In genomic region chr1:167679061-167679460, GRCm38 (mm10) we compare ENCODE assay signal across 25 mouse cellular contexts. TPM values are rescaled to one million over a fixed set of nuclear protein-coding genes. Genes with fewer than 3 reads are reported as not detected.
A peak's percentile ranks its signal among the peaks of the same experiment; 100 is the strongest.
DNase-seq lines count a peak whose midpoint lies in the region; ATAC-seq and TF ChIP-seq lines count a peak whose summit lies in the region.
"Had no signal": no experiment of that assay in that cellular context is flagged by ENCODE, and none has a peak within 500 bp of the region (broad histone marks: within the 10 kb centered on the region; RNA-seq: fewer than 3 reads in every experiment).

No protein-coding gene starts in this region.

- H3K27me3 ChIP-seq in forebrain, embryonic 11.5 days (ENCODE audit: control insufficient read depth, insufficient read depth, low read length) = no peaks in the 10 kb centered on the region; the same call in 1 of the 2 replicates
- H3K27me3 ChIP-seq in forebrain, embryonic 16.5 days (replicated peaks; ENCODE audit: control insufficient read depth, insufficient read depth, low read length) = no peaks in the 10 kb centered on the region; the same call in 1 of the 2 replicates
- peaks cover 30% of the 10 kb centered on the region for H3K27me3 ChIP-seq in heart, embryonic 10.5 days (ENCODE audit: insufficient read depth, poor library complexity, severe bottlenecking)
- no peaks in the 10 kb centered on the region for H3K27me3 ChIP-seq in stomach, embryonic 14.5 days (ENCODE audit: control insufficient read depth, insufficient read depth, low read length)
- H3K27me3 ChIP-seq in stomach, postnatal 0 days (ENCODE audit: control insufficient read depth, insufficient read depth, low read length) = no peaks in the 10 kb centered on the region
- H3K27me3 ChIP-seq: CH12.LX had no signal

- no peak for TF ChIP-seq EP300 in stomach, postnatal 0 days (optimal IDR thresholded peaks at IDR 0.05)

- no peaks in the 10 kb centered on the region; the same call in 1 of the 2 replicates for H3K9me3 ChIP-seq in forebrain, embryonic 11.5 days (ENCODE audit: control insufficient read depth, low read length)
- peaks cover 2% of the 10 kb centered on the region; the same call in 1 of the 2 replicates for H3K9me3 ChIP-seq in forebrain, embryonic 16.5 days (ENCODE audit: control insufficient read depth, low read length)
- no peaks in the 10 kb centered on the region; the same call in 1 of the 2 replicates for H3K9me3 ChIP-seq in heart, embryonic 10.5 days
- no peaks in the 10 kb centered on the region for H3K9me3 ChIP-seq in stomach, embryonic 14.5 days (ENCODE audit: control insufficient read depth, low read depth, low read length)
- no peaks in the 10 kb centered on the region for H3K9me3 ChIP-seq in stomach, postnatal 0 days (ENCODE audit: control insufficient read depth, low read length)
- H3K9me3 ChIP-seq: forebrain, embryonic 12.5 days had no signal

- 91% methylated on average over 6 of the region's 6 CpGs for WGBS in forebrain, embryonic 11.5 days
- WGBS in forebrain, embryonic 16.5 days = 94% methylated on average over 6 of the region's 6 CpGs
- WGBS in heart, embryonic 10.5 days = 84% methylated on average over 6 of the region's 6 CpGs
- 93% methylated on average over 6 of the region's 6 CpGs for WGBS in stomach, embryonic 14.5 days
- WGBS in stomach, postnatal 0 days = 93% methylated on average over 6 of the region's 6 CpGs

- DNase-seq in forebrain, embryonic 11.5 days (ENCODE audit: low spot score) = peak; percentile 40
- DNase-seq in heart, embryonic 10.5 days (ENCODE audit: low spot score) = peak; percentile 51
- no peak for DNase-seq in heart, adult 9 months (ENCODE audit: low spot score in 2 of 2)
- DNase-seq in stomach, postnatal 0 days (ENCODE audit: low spot score) = no peak
- DNase-seq: adrenal gland, adult 8-10 months; adrenal gland, postnatal 14 days; adrenal gland, postnatal 36 days; B cell, adult 2 months; cerebellum, adult 11-12 months; cerebellum, adult 2 months; cerebellum, adult 9-10 months; cerebellum, postnatal 10 days; cerebellum, postnatal 25 days; forebrain, postnatal 0 days had no signal

- ATAC-seq in forebrain, embryonic 11.5 days (replicated peaks; ENCODE audit: low FRiP score) = no peak
- no peak for ATAC-seq in forebrain, embryonic 16.5 days
- peak; percentile 23; the same call in 1 of the 2 replicates for ATAC-seq in stomach, embryonic 14.5 days (ENCODE audit: insufficient number of reproducible peaks, insufficient read depth, low FRiP score, low read depth)
- ATAC-seq in stomach, postnatal 0 days (ENCODE audit: low FRiP score, low TSS enrichment) = no peak
- ATAC-seq: activated CD4-positive, CD25-positive, alpha-beta regulatory T cell, adult 4 months; CD4-positive, CD25-positive, alpha-beta regulatory T cell, adult 4 months; forebrain, embryonic 14.5 days; forebrain, postnatal 0 days; Patski had no signal

- H3K4me1 ChIP-seq in forebrain, embryonic 11.5 days (replicated peaks; ENCODE audit: control insufficient read depth, insufficient read depth, low read length) = no peaks in the 10 kb centered on the region
- no peaks in the 10 kb centered on the region for H3K4me1 ChIP-seq in forebrain, embryonic 16.5 days (replicated peaks; ENCODE audit: control insufficient read depth, insufficient read depth, low read length)
- H3K4me1 ChIP-seq in heart, embryonic 10.5 days = no peaks in the 10 kb centered on the region
- no peaks in the 10 kb centered on the region for H3K4me1 ChIP-seq in stomach, embryonic 14.5 days (ENCODE audit: control insufficient read depth, insufficient read depth, low read length)
- no peaks in the 10 kb centered on the region for H3K4me1 ChIP-seq in stomach, postnatal 0 days (replicated peaks; ENCODE audit: control insufficient read depth, insufficient read depth)
- H3K4me1 ChIP-seq: embryonic facial prominence, embryonic 10.5 days; embryonic facial prominence, embryonic 12.5 days; forebrain, embryonic 12.5 days had no signal

- H3K27ac ChIP-seq in forebrain, embryonic 11.5 days (ENCODE audit: low read depth, low read length) = no peak overlapping the region
- H3K27ac ChIP-seq in forebrain, embryonic 16.5 days (ENCODE audit: low read length) = no peak overlapping the region
- no peak overlapping the region for H3K27ac ChIP-seq in heart, embryonic 10.5 days
- no peak overlapping the region for H3K27ac ChIP-seq in stomach, embryonic 14.5 days (ENCODE audit: low read length)
- no peak overlapping the region for H3K27ac ChIP-seq in stomach, postnatal 0 days (replicated peaks)
- H3K27ac ChIP-seq: embryonic facial prominence, embryonic 10.5 days; embryonic facial prominence, embryonic 12.5 days; forebrain, embryonic 12.5 days had no signal

- H3K36me3 ChIP-seq in forebrain, embryonic 11.5 days (ENCODE audit: control insufficient read depth, insufficient read depth, low read length) = no peaks in the 10 kb centered on the region
- H3K36me3 ChIP-seq in forebrain, embryonic 16.5 days (ENCODE audit: control insufficient read depth, insufficient read depth) = no peaks in the 10 kb centered on the region
- no peaks in the 10 kb centered on the region for H3K36me3 ChIP-seq in heart, embryonic 10.5 days
- H3K36me3 ChIP-seq in stomach, embryonic 14.5 days (ENCODE audit: control insufficient read depth, insufficient read depth, low read length) = no peaks in the 10 kb centered on the region
- H3K36me3 ChIP-seq in stomach, postnatal 0 days (ENCODE audit: control insufficient read depth, insufficient read depth, low read length) = no peaks in the 10 kb centered on the region
- H3K36me3 ChIP-seq: embryonic facial prominence, embryonic 10.5 days; embryonic facial prominence, embryonic 12.5 days; forebrain, embryonic 12.5 days; G1E had no signal

- TF ChIP-seq CTCF in stomach, postnatal 0 days (IDR thresholded peaks at IDR 0.05; ENCODE audit: low read depth) = no peak

- no peak overlapping the region for H3K9ac ChIP-seq in forebrain, embryonic 11.5 days (ENCODE audit: low read length)
- H3K9ac ChIP-seq in forebrain, embryonic 16.5 days (replicated peaks; ENCODE audit: low read depth, low read length) = no peak overlapping the region
- H3K9ac ChIP-seq in stomach, embryonic 14.5 days (replicated peaks; ENCODE audit: low read depth, low read length) = no peak overlapping the region
- H3K9ac ChIP-seq in stomach, postnatal 0 days (ENCODE audit: low read length) = no peak overlapping the region
- H3K9ac ChIP-seq: embryonic facial prominence, embryonic 12.5 days; forebrain, embryonic 12.5 days; forebrain, postnatal 0 days had no signal

- no peak overlapping the region for H3K4me2 ChIP-seq in forebrain, embryonic 11.5 days (ENCODE audit: low read depth, low read length, severe bottlenecking)
- no peak overlapping the region for H3K4me2 ChIP-seq in forebrain, embryonic 16.5 days (ENCODE audit: low read length)
- H3K4me2 ChIP-seq in stomach, embryonic 14.5 days (replicated peaks; ENCODE audit: low read depth, low read length) = no peak overlapping the region
- no peak overlapping the region for H3K4me2 ChIP-seq in stomach, postnatal 0 days (replicated peaks; ENCODE audit: low read depth)
- H3K4me2 ChIP-seq: embryonic facial prominence, embryonic 12.5 days; forebrain, embryonic 12.5 days had no signal

- H3K4me3 ChIP-seq in forebrain, embryonic 11.5 days (ENCODE audit: low read depth, low read length) = no peak overlapping the region
- H3K4me3 ChIP-seq in forebrain, embryonic 16.5 days (replicated peaks; ENCODE audit: low read length) = no peak overlapping the region
- no peak overlapping the region for H3K4me3 ChIP-seq in heart, embryonic 10.5 days
- H3K4me3 ChIP-seq in stomach, embryonic 14.5 days (ENCODE audit: low read depth, low read length) = no peak overlapping the region
- no peak overlapping the region for H3K4me3 ChIP-seq in stomach, postnatal 0 days (ENCODE audit: low read depth, low read length)
- H3K4me3 ChIP-seq: embryonic facial prominence, embryonic 10.5 days; embryonic facial prominence, embryonic 12.5 days; forebrain, embryonic 12.5 days had no signal

RNA-seq across cellular contexts. Expression of gene Lmx1a, which starts 10.0 kb away (rescaled TPM):
- polyA plus RNA-seq in forebrain, embryonic 11.5 days (2014; fragmentation: Nextera tagmentation; extraction: Ambion mirVana) = 7.1 and 8.4 TPM in 2 replicates
- 1.5 TPM in 2 replicates for polyA plus RNA-seq in forebrain, embryonic 16.5 days (2015; fragmentation: Nextera tagmentation; extraction: Ambion mirVana)
- polyA plus RNA-seq in heart, embryonic 10.5 days (2016; fragmentation: Nextera tagmentation; extraction: Ambion mirVana) = 2.2 and 4.0 TPM in 2 replicates
- 0.10 TPM in 1 of 2 replicates, not detected in the other for polyA plus RNA-seq in stomach, embryonic 14.5 days (2014; fragmentation: Nextera tagmentation; extraction: Ambion mirVana)
- polyA plus RNA-seq in stomach, postnatal 0 days (2015; fragmentation: Nextera tagmentation; extraction: Ambion mirVana) = 0.02 TPM in 1 of 2 replicates, not detected in the other
- polyA plus RNA-seq: activated CD4-positive, CD25-positive, alpha-beta regulatory T cell, adult 4 months; CD4-positive, CD25-positive, alpha-beta regulatory T cell, adult 4 months; G1E had no signal

Comparison
In these comparisons a context has a peak if more than half of its experiments do, and no peak if none do; other contexts are left out.
1. DNase-seq: peak in forebrain, embryonic 11.5 days (single experiment) and heart, embryonic 10.5 days (single experiment); none in heart, adult 9 months (0 of 2) and stomach, postnatal 0 days (single experiment).